Mouse (Mus musculus) MEL (cell line): ENCODE measurements around the gene Sapcd1. TPM values are rescaled to one million over a fixed set of nuclear protein-coding genes. Genes with fewer than 3 reads are reported as not detected.

Source experiments
- DNase-seq: peaks from one replicate; pipeline ENCODE4 v3.0.0; 2011; ENCODE audit warnings: low read depth, low spot score
- H3K27ac ChIP-seq: 2 replicates; pipeline ENCODE4 v1.5.1; 2012; ENCODE audit warnings: low read depth, mild to moderate bottlenecking, control low read depth, low read length, moderate library complexity; ENCODE audit not compliant: control insufficient read depth
- H3K27me3 ChIP-seq, 2 experiments: fragments of 150-350 bp in 1 of 2; sonication (generic) in 1 of 2; 2 replicates each; pipeline ENCODE4 v1.6.1; 2012; ENCODE audit warnings: low read length in 2 of 2, mild to moderate bottlenecking in 2 of 2, improper control_type of control experiment in 1 of 2, moderate library complexity in 1 of 2; ENCODE audit not compliant: insufficient read depth in 2 of 2, control insufficient read depth in 1 of 2
- H3K36me3 ChIP-seq, 2 experiments: 2 replicates each; pipeline ENCODE4 v1.6.1; 2012 to 2014; ENCODE audit warnings: low read length in 2 of 2, improper control_type of control experiment in 1 of 2, inconsistent platforms in 1 of 2, mild to moderate bottlenecking in 1 of 2; ENCODE audit not compliant: insufficient read depth in 2 of 2, control insufficient read depth in 1 of 2
- H3K4me1 ChIP-seq, 2 experiments: fragments of 150-350 bp in 1 of 2; sonication (generic) in 1 of 2; 2 replicates each; pipeline ENCODE4 v1.6.1; 2012; ENCODE audit warnings: low read length in 2 of 2, improper control_type of control experiment in 1 of 2, mild to moderate bottlenecking in 1 of 2; ENCODE audit not compliant: insufficient read depth in 2 of 2, control insufficient read depth in 1 of 2
- H3K4me3 ChIP-seq, 2 experiments: fragments of 150-350 bp in 1 of 2; sonication (generic) in 1 of 2; 2 replicates each; pipeline ENCODE4 v1.5.1; 2012; ENCODE audit warnings: low read depth in 2 of 2, low read length in 2 of 2, mild to moderate bottlenecking in 2 of 2, moderate library complexity in 2 of 2, control low read depth in 1 of 2, improper control_type of control experiment in 1 of 2; ENCODE audit not compliant: control insufficient read depth in 1 of 2, insufficient read depth in 1 of 2
- H3K79me2 ChIP-seq: 2 replicates; pipeline ENCODE4 v1.6.1; 2012; ENCODE audit warnings: mild to moderate bottlenecking, low read length, moderate library complexity; ENCODE audit not compliant: control insufficient read depth, poor library complexity, insufficient read depth
- H3K9ac ChIP-seq: 2 replicates; pipeline ENCODE4 v1.6.1; 2012; ENCODE audit warnings: low read depth, mild to moderate bottlenecking, control low read depth, low read length, moderate library complexity; ENCODE audit not compliant: control insufficient read depth, poor library complexity, severe bottlenecking
- H3K9me3 ChIP-seq: fragments of 150-350 bp; sonication (generic); replicated peaks from 2 replicates; pipeline ENCODE4 v1.6.1; 2012; ENCODE audit warnings: mild to moderate bottlenecking, low read length, improper control_type of control experiment, moderate library complexity; ENCODE audit not compliant: insufficient read depth
- BHLHE40 ChIP-seq: IDR thresholded peaks from 2 replicates; pipeline ENCODE4 v1.6.1; 2012; ENCODE audit warnings: low read depth, mild to moderate bottlenecking, inconsistent platforms, low read length, improper control_type of control experiment, borderline replicate concordance
- CHD1 ChIP-seq: IDR thresholded peaks from 2 replicates; pipeline ENCODE4 v1.6.1; 2012; ENCODE audit warnings: low read depth, mild to moderate bottlenecking, inconsistent platforms, low read length, improper control_type of control experiment
- ELF1 ChIP-seq: IDR thresholded peaks from 2 replicates; pipeline ENCODE4 v1.6.1; 2014; ENCODE audit warnings: low read depth, mild to moderate bottlenecking, inconsistent platforms, low read length, improper control_type of control experiment, moderate library complexity
- HCFC1 ChIP-seq: IDR thresholded peaks from 2 replicates; pipeline ENCODE4 v1.6.1; 2012; ENCODE audit warnings: low read depth, mild to moderate bottlenecking, inconsistent platforms, low read length, improper control_type of control experiment, moderate library complexity
- JUND ChIP-seq: IDR thresholded peaks from 2 replicates; pipeline ENCODE4 v1.6.1; 2011; ENCODE audit warnings: low read depth, mild to moderate bottlenecking, improper control_type of control experiment, low read length
- KAT2A ChIP-seq: conservative IDR thresholded peaks from 2 replicates; pipeline ENCODE4 v1.6.1; 2012; ENCODE audit warnings: low read depth, low read length, improper control_type of control experiment, inconsistent platforms
- MAFK ChIP-seq: IDR thresholded peaks from 2 replicates; pipeline ENCODE4 v1.6.1; 2011; ENCODE audit warnings: low read depth, mild to moderate bottlenecking, low read length, improper control_type of control experiment, borderline replicate concordance
- MAX ChIP-seq: IDR thresholded peaks from 2 replicates; pipeline ENCODE4 v1.6.1; 2011; ENCODE audit warnings: low read length, improper control_type of control experiment
- MEF2A ChIP-seq: IDR thresholded peaks from 2 replicates; pipeline ENCODE4 v1.6.1; 2014; ENCODE audit warnings: low read depth, mild to moderate bottlenecking, inconsistent platforms, low read length, improper control_type of control experiment; ENCODE audit not compliant: poor library complexity, insufficient replicate concordance, severe bottlenecking; ENCODE audit errors: extremely low read depth
- MXI1 ChIP-seq: IDR thresholded peaks from 2 replicates; pipeline ENCODE4 v1.6.1; 2011; ENCODE audit warnings: mild to moderate bottlenecking, low read depth, low read length, improper control_type of control experiment
- POLR2A ChIP-seq, 2 experiments: IDR thresholded peaks; 2 replicates each; pipeline ENCODE4 v1.6.1; 2011 to 2012; ENCODE audit warnings: low read length in 2 of 2, mild to moderate bottlenecking in 2 of 2, control low read depth in 1 of 2, improper control_type of control experiment in 1 of 2, low read depth in 1 of 2, moderate library complexity in 1 of 2; ENCODE audit not compliant: control insufficient read depth in 1 of 2, insufficient read depth in 1 of 2, poor library complexity in 1 of 2
- POLR2AphosphoS5 ChIP-seq: IDR thresholded peaks from 2 replicates; pipeline ENCODE4 v1.6.1; 2012; ENCODE audit warnings: low read depth, borderline replicate concordance, mild to moderate bottlenecking, inconsistent platforms, low read length, moderate library complexity, mixed read lengths
- RAD21 ChIP-seq: IDR thresholded peaks from 2 replicates; pipeline ENCODE4 v1.6.1; 2011; ENCODE audit warnings: mild to moderate bottlenecking, low read depth, low read length, improper control_type of control experiment
- SIN3A ChIP-seq: IDR thresholded peaks from 2 replicates; pipeline ENCODE4 v1.6.1; 2012; ENCODE audit warnings: low read length, improper control_type of control experiment, inconsistent platforms
- USF1 ChIP-seq: IDR thresholded peaks from 2 replicates; pipeline ENCODE4 v1.6.1; 2014; ENCODE audit warnings: low read depth, mild to moderate bottlenecking, inconsistent platforms, low read length, improper control_type of control experiment, moderate library complexity
- ZMIZ1 ChIP-seq: IDR thresholded peaks from 2 replicates; pipeline ENCODE4 v1.6.1; 2012; ENCODE audit warnings: low read depth, mild to moderate bottlenecking, inconsistent platforms, low read length, improper control_type of control experiment, moderate library complexity
- ZNF384 ChIP-seq: IDR thresholded peaks from 2 replicates; pipeline ENCODE4 v1.6.1; 2012; ENCODE audit warnings: low read depth, mild to moderate bottlenecking, inconsistent platforms, low read length, improper control_type of control experiment
- polyA plus RNA-seq, 2 experiments: library from polyadenylated mRNA; stranded (reverse) in 1 of 2; unstranded in 1 of 2; fragments of >175 nt in 1 of 2; fragments of >200 nt in 1 of 2; gene quantifications; 2 replicates each; pipeline versions ENCODE4 v1.2.1 to v1.2.4; 2012; ENCODE audit warnings: low replicate concordance in 2 of 2, low read depth in 1 of 2; ENCODE audit not compliant: insufficient read length in 2 of 2, insufficient read depth in 1 of 2, missing spikeins in 1 of 2
- total RNA-seq: library from RNA; depleted of rRNA; stranded (reverse); fragments of 300-350 nt; gene quantifications from 2 replicates; pipeline ENCODE4 v1.2.3, GENCODE M21; 2012

Sapcd1 gene
- total and polyA plus RNA-seq, 3 experiments: 124 to 164 TPM; not detected in 1

DNA sequence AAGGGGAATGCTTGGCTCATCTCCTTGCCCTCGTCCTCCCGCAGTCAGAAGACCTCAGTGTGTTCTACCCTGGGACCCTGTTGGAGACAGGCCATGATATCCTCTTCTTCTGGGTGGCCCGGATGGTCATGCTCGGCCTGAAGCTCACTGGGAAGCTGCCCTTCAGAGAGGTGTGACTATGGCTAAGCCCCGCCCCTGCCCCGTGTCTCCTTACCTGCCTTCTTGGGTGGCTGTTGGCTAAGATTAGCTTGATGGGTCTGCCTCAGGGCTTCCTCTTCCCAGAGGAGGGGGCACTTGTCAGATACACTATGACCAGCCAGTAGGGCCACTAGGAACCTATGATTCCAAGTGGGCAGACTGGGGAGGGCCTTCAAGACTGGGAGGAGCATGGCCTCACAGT lies 14.6 kb downstream of the Sapcd1 start:
- no peak overlapping the region for H3K9ac ChIP-seq
- H3K4me1 ChIP-seq: peaks cover 0 to 12% of the 10 kb centered on the region in 2 experiments; a peak in 3 of 4 replicates
- H3K9me3 ChIP-seq: no peaks in the 10 kb centered on the region
- DNase-seq: no peak
- peaks cover 1% of the 10 kb centered on the region; the same call in 1 of the 2 replicates for H3K79me2 ChIP-seq
- peaks cover 6 to 9% of the 10 kb centered on the region in 2 experiments for H3K36me3 ChIP-seq
- no peak for TF ChIP-seq SIN3A
- no peak overlapping the region for H3K27ac ChIP-seq
- no peak overlapping the region for H3K4me3 ChIP-seq
- no peaks in the 10 kb centered on the region for H3K27me3 ChIP-seq

DNA sequence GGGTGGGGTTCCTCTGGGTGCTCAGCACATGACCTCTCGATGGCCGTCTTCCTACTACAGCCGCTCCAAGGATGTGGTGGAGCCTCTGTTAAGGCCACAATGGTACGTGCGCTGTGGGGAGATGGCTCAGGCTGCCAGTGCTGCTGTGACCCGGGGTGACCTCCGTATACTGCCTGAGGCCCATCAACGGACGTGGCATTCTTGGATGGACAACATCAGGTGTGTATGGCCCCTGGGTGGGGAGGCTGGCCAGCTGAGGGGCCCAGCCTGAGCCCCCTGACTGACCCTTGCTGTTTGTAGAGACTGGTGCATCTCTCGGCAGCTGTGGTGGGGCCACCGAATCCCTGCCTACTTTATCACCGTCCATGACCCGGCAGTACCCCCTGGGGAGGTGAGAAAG lies 15.4 kb downstream of the Sapcd1 start:
- DNase-seq: no peak
- no peak for TF ChIP-seq MXI1
- TF ChIP-seq CHD1: no peak
- TF ChIP-seq JUND: no peak
- TF ChIP-seq ZNF384: no peak
- TF ChIP-seq KAT2A: no peak
- TF ChIP-seq HCFC1: no peak
- TF ChIP-seq POLR2AphosphoS5: no peak
- TF ChIP-seq BHLHE40: no peak
- TF ChIP-seq ZMIZ1: no peak
- TF ChIP-seq MEF2A: no peak
- TF ChIP-seq RAD21: no peak
- TF ChIP-seq MAX: no peak
- TF ChIP-seq POLR2A (IDR thresholded peaks at IDR 0.05; ENCODE audit: control insufficient read depth in 1 of 2, insufficient read depth in 1 of 2, low read depth in 1 of 2, low read length in 2 of 2, poor library complexity in 1 of 2): no peak
- no peak for TF ChIP-seq SIN3A
- no peak for TF ChIP-seq USF1
- TF ChIP-seq MAFK: no peak
- no peak for TF ChIP-seq ELF1
- Histone ChIP-seq H3K4me1 (peaks cover 0 to 15% of the 10 kb centered on the region in 2 experiments; a peak in 3 of 4 replicates), H3K9ac (no peak overlapping the region), H3K36me3 (peaks cover 6 to 9% of the 10 kb centered on the region in 2 experiments), H3K27ac (no peak overlapping the region), H3K9me3 (no peaks in the 10 kb centered on the region), H3K79me2 (peaks cover 4% of the 10 kb centered on the region; the same call in 1 of the 2 replicates), H3K4me3 (no peak overlapping the region), H3K27me3 (no peaks in the 10 kb centered on the region)
